Comparison of ENCODE assay signal across 9 mouse cellular contexts in genomic region chrX:98149724-98150392, GRCm38 (mm10). TPM values are rescaled to one million over a fixed set of nuclear protein-coding genes. Genes with fewer than 3 reads are reported as not detected.
DNase-seq lines count a peak whose midpoint lies in the region; ATAC-seq and TF ChIP-seq lines count a peak whose summit lies in the region.
"Had no signal": no experiment of that assay in that cellular context is flagged by ENCODE, and none has a peak within 500 bp of the region (broad histone marks: within the 10 kb centered on the region; RNA-seq: fewer than 3 reads in every experiment).

No protein-coding gene starts in this region.

- no peak for TF ChIP-seq CTCF in ES-Bruce4 (IDR thresholded peaks at IDR 0.05; ENCODE audit: low read depth, low read length)
- TF ChIP-seq CTCF in stomach, postnatal 0 days (IDR thresholded peaks at IDR 0.05; ENCODE audit: low read depth) = no peak

- H3K36me3 ChIP-seq in ES-Bruce4 (ENCODE audit: control insufficient read depth, insufficient read depth, low read length, poor library complexity, severe bottlenecking) = no peaks in the 10 kb centered on the region
- no peaks in the 10 kb centered on the region for H3K36me3 ChIP-seq in embryonic facial prominence, embryonic 12.5 days
- H3K36me3 ChIP-seq in heart, embryonic 15.5 days = no peaks in the 10 kb centered on the region
- no peaks in the 10 kb centered on the region for H3K36me3 ChIP-seq in kidney, embryonic 16.5 days (ENCODE audit: insufficient read depth, low read length)
- H3K36me3 ChIP-seq in midbrain, embryonic 12.5 days = no peaks in the 10 kb centered on the region
- H3K36me3 ChIP-seq in stomach, postnatal 0 days (ENCODE audit: control insufficient read depth, insufficient read depth, low read length) = no peaks in the 10 kb centered on the region

- H3K9ac ChIP-seq in ES-Bruce4 (ENCODE audit: low read depth, poor library complexity, severe bottlenecking) = 0 out of 2 replicates have a peak overlapping the region, but pooled peaks have one; percentile 29
- no peak overlapping the region for H3K9ac ChIP-seq in embryonic facial prominence, embryonic 12.5 days
- no peak overlapping the region for H3K9ac ChIP-seq in heart, embryonic 15.5 days
- H3K9ac ChIP-seq in kidney, embryonic 16.5 days (replicated peaks; ENCODE audit: low read length) = no peak overlapping the region
- no peak overlapping the region; the same call in 1 of the 2 replicates for H3K9ac ChIP-seq in midbrain, embryonic 12.5 days (replicated peaks)
- H3K9ac ChIP-seq in stomach, postnatal 0 days (ENCODE audit: low read length) = no peak overlapping the region

- TF ChIP-seq EP300 in ES-Bruce4 (IDR thresholded peaks at IDR 0.05; ENCODE audit: insufficient read depth, low read depth, low read length) = no peak
- no peak for TF ChIP-seq EP300 in stomach, postnatal 0 days (optimal IDR thresholded peaks at IDR 0.05)

- peak overlapping the region; percentile 57 for H3K4me2 ChIP-seq in embryonic facial prominence, embryonic 12.5 days (replicated peaks)
- H3K4me2 ChIP-seq in heart, embryonic 15.5 days = peak overlapping the region; percentile 80
- H3K4me2 ChIP-seq in kidney, embryonic 16.5 days (replicated peaks; ENCODE audit: low read depth, low read length) = peak overlapping the region; percentile 57
- H3K4me2 ChIP-seq in midbrain, embryonic 12.5 days (replicated peaks) = peak overlapping the region; percentile 66
- H3K4me2 ChIP-seq in stomach, postnatal 0 days (replicated peaks; ENCODE audit: low read depth) = peak overlapping the region; percentile 51

- peak overlapping the region; percentile 38 for H3K4me3 ChIP-seq in ES-Bruce4 (ENCODE audit: low read depth, low read length)
- peak overlapping the region; percentile 34 for H3K4me3 ChIP-seq in embryonic facial prominence, embryonic 12.5 days
- H3K4me3 ChIP-seq in heart, embryonic 15.5 days = peak overlapping the region; percentile 46
- peak overlapping the region; percentile 45 for H3K4me3 ChIP-seq in kidney, embryonic 16.5 days (ENCODE audit: low read length)
- H3K4me3 ChIP-seq in midbrain, embryonic 12.5 days = peak overlapping the region; percentile 43
- H3K4me3 ChIP-seq in stomach, postnatal 0 days (ENCODE audit: low read depth, low read length) = peak overlapping the region; percentile 29
- H3K4me3 ChIP-seq: erythroblast, embryonic 14.5 days had no signal

- H3K9me3 ChIP-seq in ES-Bruce4 (replicated peaks; ENCODE audit: control insufficient read depth, insufficient read depth, low read length, poor library complexity, severe bottlenecking) = no peaks in the 10 kb centered on the region
- H3K9me3 ChIP-seq in embryonic facial prominence, embryonic 12.5 days = no peaks in the 10 kb centered on the region
- no peaks in the 10 kb centered on the region for H3K9me3 ChIP-seq in heart, embryonic 15.5 days (replicated peaks)
- no peaks in the 10 kb centered on the region for H3K9me3 ChIP-seq in kidney, embryonic 16.5 days (ENCODE audit: low read length)
- no peaks in the 10 kb centered on the region for H3K9me3 ChIP-seq in midbrain, embryonic 12.5 days
- no peaks in the 10 kb centered on the region for H3K9me3 ChIP-seq in stomach, postnatal 0 days (ENCODE audit: control insufficient read depth, low read length)

- WGBS in embryonic facial prominence, embryonic 12.5 days = 20% methylated on average over 30 of the region's 30 CpGs
- WGBS in heart, embryonic 15.5 days = 14% methylated on average over 16 of the region's 30 CpGs
- 19% methylated on average over 26 of the region's 30 CpGs for WGBS in kidney, embryonic 16.5 days
- WGBS in midbrain, embryonic 12.5 days = 25% methylated on average over 30 of the region's 30 CpGs
- 9% methylated on average over 24 of the region's 30 CpGs for WGBS in stomach, postnatal 0 days

- TF ChIP-seq POLR2A in ES-Bruce4 (IDR thresholded peaks at IDR 0.05; ENCODE audit: insufficient read depth, low read length) = no peak

- peak; percentile 51 to 83 for DNase-seq in adrenal gland, adult (ENCODE audit: inconsistent age in 2 of 2, low spot score in 1 of 2)
- no peak for DNase-seq in adrenal gland, postnatal 4 days (ENCODE audit: low spot score in 2 of 2)
- DNase-seq in stomach, postnatal 0 days (ENCODE audit: low spot score) = peak; percentile 11

- H3K27me3 ChIP-seq in ES-Bruce4 (ENCODE audit: control insufficient read depth, insufficient read depth, low read length, poor library complexity, severe bottlenecking) = peaks cover 2% of the 10 kb centered on the region; the same call in 1 of the 2 replicates
- peaks cover 40% of the 10 kb centered on the region for H3K27me3 ChIP-seq in embryonic facial prominence, embryonic 12.5 days
- peaks cover 35% of the 10 kb centered on the region for H3K27me3 ChIP-seq in heart, embryonic 15.5 days
- peaks cover 45% of the 10 kb centered on the region for H3K27me3 ChIP-seq in kidney, embryonic 16.5 days (ENCODE audit: insufficient read depth, low read length)
- peaks cover 39% of the 10 kb centered on the region for H3K27me3 ChIP-seq in midbrain, embryonic 12.5 days
- H3K27me3 ChIP-seq in stomach, postnatal 0 days (ENCODE audit: control insufficient read depth, insufficient read depth, low read length) = no peaks in the 10 kb centered on the region

- H3K4me1 ChIP-seq in ES-Bruce4 (ENCODE audit: control insufficient read depth, insufficient read depth, low read length) = no peaks in the 10 kb centered on the region
- no peaks in the 10 kb centered on the region for H3K4me1 ChIP-seq in embryonic facial prominence, embryonic 12.5 days
- H3K4me1 ChIP-seq in heart, embryonic 15.5 days (replicated peaks) = peaks cover 10% of the 10 kb centered on the region; the same call in 1 of the 2 replicates
- no peaks in the 10 kb centered on the region for H3K4me1 ChIP-seq in kidney, embryonic 16.5 days (ENCODE audit: insufficient read depth, low read length)
- H3K4me1 ChIP-seq in midbrain, embryonic 12.5 days = no peaks in the 10 kb centered on the region; the same call in 1 of the 2 replicates
- no peaks in the 10 kb centered on the region for H3K4me1 ChIP-seq in stomach, postnatal 0 days (replicated peaks; ENCODE audit: control insufficient read depth, insufficient read depth)

- no peak for ATAC-seq in embryonic facial prominence, embryonic 12.5 days (ENCODE audit: insufficient number of reproducible peaks, insufficient read depth, low FRiP score, low TSS enrichment)
- no peak for ATAC-seq in heart, embryonic 15.5 days (replicated peaks; ENCODE audit: insufficient number of reproducible peaks, insufficient read depth, low FRiP score, low read depth)
- peak; percentile 46 for ATAC-seq in kidney, embryonic 16.5 days (ENCODE audit: low FRiP score, low TSS enrichment)
- peak; percentile 61 for ATAC-seq in midbrain, embryonic 12.5 days (ENCODE audit: low FRiP score, low read depth)
- ATAC-seq in stomach, postnatal 0 days (ENCODE audit: low FRiP score, low TSS enrichment) = no peak

- H3K27ac ChIP-seq in ES-Bruce4 (ENCODE audit: insufficient read depth, low read length) = no peak overlapping the region
- no peak overlapping the region for H3K27ac ChIP-seq in embryonic facial prominence, embryonic 12.5 days
- H3K27ac ChIP-seq in heart, embryonic 15.5 days = no peak overlapping the region
- H3K27ac ChIP-seq in kidney, embryonic 16.5 days (ENCODE audit: low read length) = no peak overlapping the region
- no peak overlapping the region for H3K27ac ChIP-seq in midbrain, embryonic 12.5 days (replicated peaks)
- no peak overlapping the region for H3K27ac ChIP-seq in stomach, postnatal 0 days (replicated peaks)

RNA-seq across cellular contexts. Expression of gene Ar, which starts 1.3 kb away (rescaled TPM):
- total RNA-seq in adrenal gland, postnatal 4 days (2021) = 10 to 100 TPM; 20.3 to 20.4 TPM
- 0.50 and 0.57 TPM in 2 replicates for polyA plus RNA-seq in ES-Bruce4 (2011; ENCODE audit: insufficient read depth, insufficient read length, low read depth, missing spikeins)
- polyA plus RNA-seq in embryonic facial prominence, embryonic 12.5 days (2016; fragmentation: Nextera tagmentation; extraction: Ambion mirVana) = 0.19 and 0.20 TPM in 2 replicates
- 0.15 and 0.16 TPM in 2 replicates for polyA plus RNA-seq in heart, embryonic 15.5 days (2015; fragmentation: Nextera tagmentation; extraction: Ambion mirVana)
- 1.6 and 1.7 TPM in 2 replicates for polyA plus RNA-seq in kidney, embryonic 16.5 days (2015; fragmentation: Nextera tagmentation; extraction: Ambion mirVana)
- polyA plus RNA-seq in midbrain, embryonic 12.5 days (2016; fragmentation: Nextera tagmentation; extraction: Ambion mirVana) = 0.04 and 0.13 TPM in 2 replicates
- 0.29 and 0.33 TPM in 2 replicates for polyA plus RNA-seq in stomach, postnatal 0 days (2015; fragmentation: Nextera tagmentation; extraction: Ambion mirVana)
- polyA plus RNA-seq: erythroblast, embryonic 14.5 days had no signal

Comparison
In these comparisons a context has a peak if more than half of its experiments do, and no peak if none do; other contexts are left out.
1. DNase-seq: peak in adrenal gland, adult (2 of 2) and stomach, postnatal 0 days (single experiment); none in adrenal gland, postnatal 4 days (0 of 2).
2. ATAC-seq: peak in kidney, embryonic 16.5 days (single experiment) and midbrain, embryonic 12.5 days (single experiment); none in embryonic facial prominence, embryonic 12.5 days (single experiment), heart, embryonic 15.5 days (single experiment) and stomach, postnatal 0 days (single experiment).
3. Peak in every context shown above with its lines, with median percentiles within 50 percentile points of each other: H3K4me3 ChIP-seq and H3K4me2 ChIP-seq.